In genomic region chr1:135554632-135555260, GRCm38 (mm10) we compare ENCODE assay signal across 11 mouse cellular contexts. TPM values are rescaled to one million over a fixed set of nuclear protein-coding genes. Genes with fewer than 3 reads are reported as not detected.
DNase-seq lines count a peak whose midpoint lies in the region; ATAC-seq lines count a peak whose summit lies in the region.
"Had no signal": no experiment of that assay in that cellular context is flagged by ENCODE, and none has a peak within 500 bp of the region (broad histone marks: within the 10 kb centered on the region; RNA-seq: fewer than 3 reads in every experiment).

No protein-coding gene starts in this region.

- intact Hi-C loops in gastrocnemius, postnatal 36 days (cut with DNase I): no loop called here

- H3K27ac ChIP-seq in heart, embryonic 12.5 days (ENCODE audit: poor library complexity, severe bottlenecking): 0 out of 2 replicates have a peak overlapping the region, but pooled peaks have one; percentile 1
- H3K27ac ChIP-seq in hindbrain, embryonic 12.5 days: peak overlapping the region; percentile 31; the same call in 1 of the 2 replicates
- peak overlapping the region; percentile 63 for H3K27ac ChIP-seq in midbrain, embryonic 13.5 days
- H3K27ac ChIP-seq: liver, embryonic 14.5 days had no signal

- H3K9ac ChIP-seq in heart, embryonic 12.5 days: no peak overlapping the region
- H3K9ac ChIP-seq in hindbrain, embryonic 12.5 days: no peak overlapping the region
- H3K9ac ChIP-seq in midbrain, embryonic 13.5 days (replicated peaks): no peak overlapping the region; the same call in 1 of the 2 replicates
- H3K9ac ChIP-seq: liver, embryonic 14.5 days had no signal

- no peak overlapping the region for H3K4me3 ChIP-seq in heart, embryonic 12.5 days
- H3K4me3 ChIP-seq in hindbrain, embryonic 12.5 days: no peak overlapping the region
- H3K4me3 ChIP-seq in midbrain, embryonic 13.5 days (replicated peaks): no peak overlapping the region

- no peak for ATAC-seq in heart, embryonic 12.5 days (ENCODE audit: insufficient number of reproducible peaks, low FRiP score)
- peak; percentile 76 for ATAC-seq in common myeloid progenitor, adult 5-6 weeks (replicated peaks; ENCODE audit: low read depth, poor library complexity, severe bottlenecking)
- no peak for ATAC-seq in hindbrain, embryonic 12.5 days (ENCODE audit: low FRiP score)
- peak; percentile 41; the same call in 1 of the 2 replicates for ATAC-seq in midbrain, embryonic 13.5 days
- ATAC-seq in erythroblast, adult 5-6 weeks (replicated peaks; ENCODE audit: low FRiP score, poor library complexity, severe bottlenecking): no peak
- ATAC-seq: CD4-positive, CD25-positive, alpha-beta regulatory T cell, adult 4 months had no signal

- no peaks in the 10 kb centered on the region for H3K27me3 ChIP-seq in heart, embryonic 12.5 days (replicated peaks)
- no peaks in the 10 kb centered on the region for H3K27me3 ChIP-seq in hindbrain, embryonic 12.5 days
- H3K27me3 ChIP-seq in midbrain, embryonic 13.5 days: no peaks in the 10 kb centered on the region

- H3K4me1 ChIP-seq in heart, embryonic 12.5 days (replicated peaks): peaks cover 47% of the 10 kb centered on the region
- peaks cover 63% of the 10 kb centered on the region for H3K4me1 ChIP-seq in hindbrain, embryonic 12.5 days
- peaks cover 69% of the 10 kb centered on the region for H3K4me1 ChIP-seq in midbrain, embryonic 13.5 days (replicated peaks)

- H3K36me3 ChIP-seq in heart, embryonic 12.5 days: no peaks in the 10 kb centered on the region
- no peaks in the 10 kb centered on the region for H3K36me3 ChIP-seq in hindbrain, embryonic 12.5 days
- no peaks in the 10 kb centered on the region for H3K36me3 ChIP-seq in midbrain, embryonic 13.5 days

- no peaks in the 10 kb centered on the region for H3K9me3 ChIP-seq in heart, embryonic 12.5 days (replicated peaks)
- no peaks in the 10 kb centered on the region for H3K9me3 ChIP-seq in hindbrain, embryonic 12.5 days (replicated peaks)
- no peaks in the 10 kb centered on the region for H3K9me3 ChIP-seq in midbrain, embryonic 13.5 days

- no peak for DNase-seq in heart, adult 9 months (ENCODE audit: low spot score in 2 of 2)
- no peak for DNase-seq in cerebellum, adult 11-12 months
- DNase-seq in gastrocnemius, postnatal 36 days: no peak
- DNase-seq: adrenal gland, postnatal 10 days had no signal

- WGBS in heart, embryonic 12.5 days: 20% methylated on average over 17 of the region's 17 CpGs
- WGBS in hindbrain, embryonic 12.5 days: 15% methylated on average over 17 of the region's 17 CpGs
- WGBS in midbrain, embryonic 13.5 days: 15% methylated on average over 17 of the region's 17 CpGs

- H3K4me2 ChIP-seq in heart, embryonic 12.5 days: no peak overlapping the region; the same call in 1 of the 2 replicates
- peak overlapping the region; percentile 2; the same call in 1 of the 2 replicates for H3K4me2 ChIP-seq in hindbrain, embryonic 12.5 days (replicated peaks)
- H3K4me2 ChIP-seq in midbrain, embryonic 13.5 days (replicated peaks): peak overlapping the region; percentile 5; the same call in 1 of the 2 replicates

RNA-seq across cellular contexts. Expression of gene Nav1, which starts 52.3 kb away (rescaled TPM):
- 38.9 and 45.1 TPM in 2 replicates for polyA plus RNA-seq in heart, embryonic 12.5 days (2016; fragmentation: Nextera tagmentation; extraction: Ambion mirVana)
- 6.2 and 7.7 TPM in 2 replicates for total RNA-seq in common myeloid progenitor, adult 5-6 weeks (2017)
- polyA plus RNA-seq in hindbrain, embryonic 12.5 days (2016; fragmentation: Nextera tagmentation; extraction: Ambion mirVana): 35.9 and 41.0 TPM in 2 replicates
- 38.0 and 38.1 TPM in 2 replicates for polyA plus RNA-seq in midbrain, embryonic 13.5 days (2015; fragmentation: Nextera tagmentation; extraction: Ambion mirVana)
- 1.5 and 1.7 TPM in 2 replicates for total RNA-seq in erythroblast, adult 5-6 weeks (2015; ENCODE audit: low replicate concordance)
- 0.77 and 1.4 TPM in 2 replicates for total RNA-seq in erythroblast, adult 5-6 weeks (2017; ENCODE audit: low replicate concordance)
- 1 to 10 TPM; 8.7 to 9.7 TPM for total RNA-seq in gastrocnemius, postnatal 36 days (2021)

Comparison
In these comparisons a context has a peak if more than half of its experiments do, and no peak if none do; other contexts are left out.
1. ATAC-seq: peak in common myeloid progenitor, adult 5-6 weeks (single experiment) and midbrain, embryonic 13.5 days (single experiment); none in heart, embryonic 12.5 days (single experiment), hindbrain, embryonic 12.5 days (single experiment) and erythroblast, adult 5-6 weeks (single experiment).
2. H3K27ac ChIP-seq: peak in every context shown above with its lines; median percentile 63 in midbrain, embryonic 13.5 days; 31 in hindbrain, embryonic 12.5 days; 1 in heart, embryonic 12.5 days.